Mouse (Mus musculus) C2C12 (cell line): ENCODE data around the gene Ap3b2.

Experiments
- CTCF ChIP-seq: IDR thresholded peaks from one replicate; pipeline ENCODE4 v1.5.1; 2011; ENCODE audit not compliant: control insufficient read depth, insufficient read depth, insufficient read length
- MAX ChIP-seq: IDR thresholded peaks from one replicate; pipeline ENCODE4 v1.6.1; 2011; ENCODE audit warnings: mild to moderate bottlenecking, control low read depth
- MYOD1 ChIP-seq: IDR thresholded peaks from one replicate; pipeline ENCODE4 v1.6.1; 2011; ENCODE audit warnings: low read depth; ENCODE audit not compliant: control insufficient read depth, insufficient read length
- USF1 ChIP-seq: IDR thresholded peaks from one replicate; pipeline ENCODE4 v1.6.1; 2011; ENCODE audit warnings: low read depth, mild to moderate bottlenecking, control low read depth, moderate library complexity

DNA sequence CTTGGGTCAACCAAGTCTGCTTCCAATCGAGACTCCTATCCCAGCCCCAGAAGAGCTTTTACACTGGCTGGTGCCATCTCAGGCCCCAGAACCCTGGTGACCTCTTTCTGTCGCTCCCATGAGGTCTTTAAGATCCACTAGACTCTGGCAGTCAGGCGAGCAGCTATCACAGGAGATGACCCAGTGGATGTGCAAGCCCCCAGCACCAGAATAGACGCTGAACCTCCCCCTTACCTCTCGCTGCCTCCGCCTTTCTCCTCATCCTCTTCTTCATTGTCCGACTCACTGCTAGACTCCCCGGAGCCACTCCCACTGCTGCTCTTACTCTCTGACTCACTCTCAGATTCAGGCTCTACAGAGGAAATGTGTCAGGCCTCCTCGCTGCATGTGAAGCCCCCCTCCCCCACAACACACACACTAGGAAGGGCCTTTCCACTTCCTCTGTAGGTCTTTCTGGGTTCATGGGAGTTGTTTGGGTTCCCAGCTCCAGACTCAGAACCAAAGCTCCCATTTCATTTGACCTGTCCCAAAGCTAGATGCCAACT is 28.7 kb downstream of the Ap3b2 start:
- TF ChIP-seq MYOD1 (no peak), CTCF (no peak), USF1 (no peak), MAX (no peak)
